Mouse (Mus musculus): ENCODE results near the gene Tmem184b.

Gene Tmem184b

GRCm38 (mm10) chr15:79342641-79343337 lies 60.6 kb downstream of the Tmem184b start:
- no peak for DNase-seq (ENCODE audit: inconsistent ontology term)

DNA sequence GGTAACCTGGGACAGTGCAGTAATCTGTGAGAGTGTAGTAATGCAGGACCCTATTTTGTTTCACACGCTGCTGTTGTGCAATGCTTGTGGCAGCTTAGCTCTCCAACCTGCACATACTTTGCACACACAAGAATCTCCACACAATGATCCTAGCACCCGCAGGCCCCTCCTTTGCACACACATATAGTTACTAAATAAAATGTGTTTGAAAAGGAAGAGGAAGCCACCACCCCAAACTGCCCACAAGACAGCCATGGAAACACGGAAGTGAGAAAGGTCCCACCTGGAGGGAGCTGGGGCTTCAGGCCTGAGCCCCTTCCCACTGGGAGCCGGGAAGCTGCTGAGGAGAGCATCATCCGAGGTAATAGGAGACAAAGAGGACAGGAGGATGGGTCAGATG lies 64.4 kb downstream of the Tmem184b start:
- DNase-seq (ENCODE audit: inconsistent ontology term) = no peak

DNA sequence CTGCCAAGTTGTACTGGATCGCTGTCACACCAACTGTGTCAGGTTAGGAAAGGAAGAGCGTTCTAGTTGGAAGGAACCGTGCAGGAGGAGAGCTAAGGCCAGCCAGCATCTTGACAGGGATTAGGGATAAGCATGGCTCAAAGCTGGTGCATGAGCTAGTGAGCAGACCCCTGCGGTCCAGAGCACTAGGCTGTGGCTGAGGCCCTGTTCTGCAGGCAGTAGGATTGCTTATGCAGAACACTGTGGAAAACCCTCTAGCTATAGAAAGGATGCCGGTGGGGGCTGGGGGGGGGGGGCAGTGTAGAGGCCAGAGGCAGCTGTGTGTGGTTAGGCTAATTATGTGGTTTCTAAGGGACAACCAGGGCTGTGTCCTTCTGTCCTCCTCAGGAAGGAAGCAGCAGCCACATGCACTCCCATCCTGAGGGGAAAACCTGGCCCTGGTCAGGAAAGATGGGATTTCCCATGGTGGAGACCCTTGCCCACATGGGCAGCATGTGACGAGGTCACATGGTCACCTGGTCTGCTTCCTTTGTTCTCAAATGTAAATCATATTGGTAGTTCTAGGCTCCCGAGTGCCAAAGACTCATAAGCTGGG lies 68.2 kb downstream of the Tmem184b start:
- no peak for DNase-seq (ENCODE audit: inconsistent ontology term)

DNA sequence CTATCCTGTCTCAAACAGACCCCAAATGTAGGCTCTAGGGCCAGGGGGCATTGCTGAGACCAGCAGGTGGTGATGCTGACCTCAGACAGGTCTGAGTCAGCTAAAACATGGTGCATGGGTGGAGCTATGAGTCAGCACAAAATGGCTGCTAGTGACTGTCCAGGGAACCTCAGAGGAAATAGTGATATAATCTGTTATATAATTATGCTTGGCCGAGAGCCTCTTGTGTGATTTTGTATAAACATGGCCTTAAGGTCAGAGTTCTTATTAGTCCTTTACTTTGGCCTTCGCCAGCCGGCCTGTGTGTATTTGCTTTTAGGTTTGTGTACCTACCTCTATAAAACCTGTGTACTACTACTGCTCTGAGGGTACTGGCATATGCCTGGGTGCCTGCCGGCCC lies 70.0 kb downstream of the Tmem184b start:
- DNase-seq (ENCODE audit: inconsistent ontology term) = no peak

DNA sequence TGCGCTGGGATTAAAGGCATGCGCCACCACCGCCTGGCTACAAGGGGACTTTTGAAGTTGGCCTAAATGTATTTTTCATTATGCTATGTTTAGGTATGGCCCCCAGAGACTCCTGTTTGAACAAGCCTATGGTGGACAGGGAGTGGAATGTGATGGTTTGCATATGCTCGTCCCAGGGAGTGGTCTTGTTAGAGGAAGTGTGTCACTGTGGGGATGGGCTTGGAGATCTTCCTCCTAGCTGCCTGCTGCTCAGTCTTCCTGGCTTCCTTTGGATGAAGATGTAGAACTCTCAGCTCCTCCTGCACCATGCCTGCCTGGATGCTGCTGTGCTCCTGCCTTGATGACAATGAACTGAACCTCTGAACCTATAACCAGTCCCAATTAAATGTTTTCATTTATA lies 72.8 kb downstream of the Tmem184b start:
- no peak for DNase-seq (ENCODE audit: inconsistent ontology term)

- no peak for DNase-seq (ENCODE audit: inconsistent ontology term)
Measured at GRCm38 (mm10) chr15:79329979-79330363, 73.4 kb downstream of the Tmem184b start.

- no peak for DNase-seq (ENCODE audit: inconsistent ontology term)
Measured at GRCm38 (mm10) chr15:79329346-79329978, 73.9 kb downstream of the Tmem184b start.

DNA sequence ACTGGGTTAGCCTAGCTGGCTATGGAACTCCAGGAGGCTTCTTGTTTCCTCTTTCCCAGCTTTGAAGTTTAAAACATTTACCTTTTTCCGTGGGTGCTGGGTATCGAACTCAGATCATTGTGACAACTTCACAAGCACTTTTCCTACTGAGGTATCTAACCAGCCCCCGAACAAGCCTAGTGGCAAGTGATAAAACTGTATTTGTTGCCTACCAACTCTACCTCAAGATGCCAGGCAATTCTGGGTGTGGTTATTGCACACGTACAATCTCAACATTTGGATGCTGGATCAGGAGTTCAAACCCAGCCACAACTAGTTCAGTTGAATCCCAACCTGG lies 74.5 kb downstream of the Tmem184b start:
- no peak for DNase-seq (ENCODE audit: inconsistent ontology term)

DNA sequence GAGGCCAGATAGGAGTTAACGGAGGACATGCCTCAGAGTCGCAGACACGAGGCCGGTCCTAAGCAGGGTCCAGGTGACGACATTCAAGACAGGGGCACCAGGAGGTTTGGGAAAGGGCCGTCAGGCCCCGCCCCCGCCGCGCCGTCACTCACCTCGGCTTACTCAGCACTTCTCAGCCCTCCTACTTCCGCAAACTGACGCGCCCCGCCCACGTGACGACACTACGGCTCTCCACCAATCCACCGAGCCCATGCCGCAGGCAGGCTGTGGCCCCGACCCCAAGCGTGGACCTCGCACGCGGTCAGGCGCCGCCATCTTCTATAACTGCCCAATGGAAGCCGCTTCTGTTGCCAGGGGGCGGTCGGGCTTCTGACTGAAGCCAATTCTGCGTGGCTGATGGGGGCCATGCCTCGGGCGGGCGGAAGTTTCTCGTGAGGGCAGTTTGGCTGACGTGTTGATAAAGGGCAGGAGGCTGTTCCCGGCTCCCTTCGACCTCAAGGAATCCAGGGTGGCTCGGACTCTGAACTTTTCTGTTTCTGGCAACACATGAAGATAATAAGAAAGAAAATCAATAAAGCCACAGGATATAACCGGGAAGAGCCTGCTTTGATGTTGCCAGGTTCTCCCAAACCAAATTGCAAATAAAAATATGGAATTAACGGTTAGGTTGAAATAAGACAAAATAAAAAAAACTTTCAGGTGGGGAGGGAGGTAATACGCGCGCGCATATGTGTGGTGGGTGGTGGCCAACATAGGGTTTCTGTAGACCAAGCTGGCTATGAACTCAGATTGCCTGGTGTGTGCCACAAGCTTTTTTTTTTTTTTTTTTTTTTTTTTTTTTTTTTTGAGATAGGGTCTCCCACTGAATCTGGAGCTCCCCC lies 75.1 kb downstream of the Tmem184b start, which contains the start of gene Pla2g6:
TSS of gene Pla2g6 (minus strand) at position 333 of the 881 bp plus-strand sequence.
- peak; percentile 99 for DNase-seq (ENCODE audit: inconsistent ontology term)

DNA sequence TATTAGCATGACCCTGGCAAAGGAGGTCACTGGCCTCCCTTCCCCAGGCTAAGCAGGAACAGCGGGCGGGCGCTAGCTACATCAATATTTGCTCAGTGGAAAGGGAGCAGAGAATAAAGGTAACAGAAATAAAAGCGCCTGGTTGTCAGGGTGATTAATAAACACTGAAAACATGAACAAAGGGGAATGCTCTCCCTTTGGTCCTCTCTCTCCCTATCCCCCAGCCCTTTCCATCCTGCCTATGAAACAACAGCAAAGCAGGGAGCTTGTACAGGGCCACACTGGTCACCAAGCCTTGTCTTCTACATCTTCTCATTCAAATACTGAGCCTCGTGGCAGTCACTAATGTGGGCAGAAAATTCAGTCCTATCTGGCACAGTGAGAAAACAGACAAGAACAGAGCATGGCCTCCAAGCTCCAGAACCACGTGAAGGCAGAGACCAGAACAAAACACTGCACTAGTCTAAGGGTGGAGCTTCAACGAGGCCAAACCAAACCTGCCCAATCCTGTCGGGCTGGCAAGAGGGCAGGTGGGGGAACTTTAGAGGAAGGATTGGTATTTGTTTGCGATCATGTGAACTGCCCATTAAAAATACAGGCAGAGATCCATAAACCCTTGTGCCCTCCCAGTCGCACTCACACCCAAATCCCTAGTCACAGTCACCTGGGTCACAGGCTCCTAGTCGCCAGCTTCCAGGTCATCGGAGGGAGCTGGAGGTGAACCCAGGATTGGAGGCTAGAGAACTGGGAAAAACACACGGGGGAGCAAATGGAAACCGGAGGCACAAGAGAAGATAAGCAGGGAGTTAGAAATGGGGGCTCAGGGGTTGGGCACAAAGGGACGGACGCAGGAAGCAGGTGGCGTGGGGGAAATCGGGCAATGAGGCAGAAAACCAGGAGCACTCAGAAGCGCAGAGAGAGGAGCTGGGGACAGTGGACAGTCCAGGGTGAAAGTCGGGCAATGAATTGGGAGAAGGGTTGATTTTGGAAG lies 76.1 kb downstream of the Tmem184b start:
- peak; percentile 78 for DNase-seq (ENCODE audit: inconsistent ontology term)

DNA sequence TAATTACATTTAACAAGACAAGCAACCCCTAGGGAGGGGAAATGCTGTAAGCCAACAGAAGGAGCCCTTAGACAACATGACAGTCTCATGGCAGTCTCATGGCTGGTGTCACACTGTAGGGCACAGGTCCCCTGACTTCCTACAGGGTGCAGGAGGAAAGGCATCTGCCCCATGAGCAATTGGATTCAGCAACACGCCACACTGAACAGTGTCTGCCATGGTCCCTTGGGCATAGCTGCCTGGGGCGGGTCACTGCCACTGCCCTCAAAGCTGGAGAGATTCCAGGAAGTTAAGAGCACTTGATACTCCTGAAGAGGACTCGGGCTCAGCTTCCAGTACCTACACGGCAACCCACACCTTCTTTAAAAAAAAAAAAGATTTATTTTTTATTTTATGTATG lies 77.1 kb downstream of the Tmem184b start:
- DNase-seq (ENCODE audit: inconsistent ontology term) = no peak

- no peak for DNase-seq (ENCODE audit: inconsistent ontology term)
Measured at GRCm38 (mm10) chr15:79325742-79326141, 77.6 kb downstream of the Tmem184b start.

- DNase-seq (ENCODE audit: inconsistent ontology term) = no peak
Measured at GRCm38 (mm10) chr15:79324373-79324772, 79.0 kb downstream of the Tmem184b start.

- DNase-seq (ENCODE audit: inconsistent ontology term) = peak; percentile 88
Measured at GRCm38 (mm10) chr15:79323791-79324155, 79.6 kb downstream of the Tmem184b start.

DNA sequence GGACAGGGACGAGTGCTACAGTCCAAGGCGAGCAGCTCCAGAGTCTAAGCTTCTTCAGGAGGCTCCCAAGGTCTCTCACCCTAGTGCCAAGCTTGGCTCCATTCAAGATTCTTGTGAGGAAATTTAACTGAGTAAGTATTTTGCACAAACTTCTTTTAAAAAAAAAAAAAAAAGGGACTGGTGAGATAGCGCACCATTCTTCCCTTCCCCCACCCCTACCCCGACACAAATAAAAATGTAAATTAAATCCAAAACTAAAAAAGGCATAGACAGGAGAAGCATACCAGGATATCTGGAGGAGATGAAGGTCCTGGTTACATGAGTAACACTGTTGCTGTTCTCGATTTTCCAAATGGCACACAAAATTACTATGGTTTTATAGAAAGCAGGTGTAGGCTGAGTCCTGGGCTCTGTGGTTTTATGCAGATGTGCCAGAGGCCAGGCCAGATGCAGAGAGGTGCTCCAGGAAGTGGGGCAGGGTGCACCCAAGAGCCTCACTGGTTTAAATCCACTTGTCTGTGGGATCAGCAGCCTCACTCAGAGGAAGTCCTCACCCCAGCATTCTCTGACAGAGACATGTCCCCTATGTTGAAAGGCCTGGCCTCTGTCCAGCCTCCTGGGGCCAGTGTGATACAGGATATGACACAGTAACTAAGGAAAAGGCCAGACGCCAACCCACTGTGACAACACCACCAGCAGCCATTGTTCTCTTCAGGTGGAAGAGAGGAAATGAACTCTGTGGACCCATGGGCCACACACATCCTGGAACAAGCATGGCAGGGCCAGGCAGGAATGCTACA lies 80.2 kb downstream of the Tmem184b start:
- DNase-seq (ENCODE audit: inconsistent ontology term) = peak; percentile 89

- peak; percentile 63 for DNase-seq (ENCODE audit: inconsistent ontology term)
Measured at GRCm38 (mm10) chr15:79322281-79322990, 80.9 kb downstream of the Tmem184b start.

DNA sequence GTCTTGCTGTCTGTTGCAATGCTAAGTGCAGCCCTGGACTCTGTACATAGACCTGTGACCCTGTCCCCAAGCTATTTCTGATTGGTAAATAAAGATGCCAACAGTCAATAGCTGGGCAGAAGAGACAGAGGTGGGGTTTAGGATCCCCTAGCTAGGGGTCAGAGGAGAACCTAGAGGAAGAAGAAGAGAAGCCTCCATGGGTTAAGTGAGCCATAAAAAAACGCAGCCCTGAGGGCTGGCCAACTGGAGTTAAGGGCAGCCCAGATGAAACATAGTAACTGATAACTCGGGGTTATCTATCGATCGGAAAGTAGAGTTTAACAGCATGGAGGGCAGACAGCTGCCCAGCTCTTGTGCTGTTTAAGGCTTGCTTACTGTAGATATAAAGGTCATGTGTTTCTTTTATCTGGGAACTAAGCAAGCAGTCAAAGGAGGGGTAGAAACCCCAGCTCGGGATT lies 81.6 kb downstream of the Tmem184b start:
- no peak for DNase-seq (ENCODE audit: inconsistent ontology term)

- no peak for DNase-seq (ENCODE audit: inconsistent ontology term)
Measured at GRCm38 (mm10) chr15:79313848-79314369, 89.5 kb downstream of the Tmem184b start.
